Mouse (Mus musculus) CH12.LX (cell line): Measurements from ENCODE around the gene Gm5771.

ENCODE experiments used
- CTCF ChIP-seq, 2 experiments: IDR thresholded peaks in 1 of 2; conservative IDR thresholded peaks in 1 of 2; 2 replicates each; pipeline ENCODE4 v1.5.1; 2011 to 2012; ENCODE audit warnings: low read depth in 2 of 2, low read length in 2 of 2, improper control_type of control experiment in 1 of 2, inconsistent platforms in 1 of 2, mild to moderate bottlenecking in 1 of 2, moderate library complexity in 1 of 2
- E2F4 ChIP-seq: IDR thresholded peaks from 2 replicates; pipeline ENCODE4 v1.6.1; 2011; ENCODE audit warnings: low read depth, low read length, improper control_type of control experiment; ENCODE audit not compliant: insufficient replicate concordance
- EP300 ChIP-seq: IDR thresholded peaks from 2 replicates; pipeline ENCODE4 v1.6.1; 2011; ENCODE audit warnings: low read length, improper control_type of control experiment
- ETS1 ChIP-seq: conservative IDR thresholded peaks from 2 replicates; pipeline ENCODE4 v1.6.1; 2012; ENCODE audit warnings: low read depth, mild to moderate bottlenecking, inconsistent platforms, low read length, improper control_type of control experiment, moderate library complexity
- HCFC1 ChIP-seq: IDR thresholded peaks from 2 replicates; pipeline ENCODE4 v1.6.1; 2012; ENCODE audit warnings: low read depth, mild to moderate bottlenecking, inconsistent platforms, low read length, improper control_type of control experiment
- MXI1 ChIP-seq: IDR thresholded peaks from 2 replicates; pipeline ENCODE4 v1.6.1; 2011; ENCODE audit warnings: mild to moderate bottlenecking, low read depth, low read length, improper control_type of control experiment
- MYC ChIP-seq: IDR thresholded peaks from 2 replicates; pipeline ENCODE4 v1.6.1; 2011; ENCODE audit warnings: low read depth, mild to moderate bottlenecking, improper control_type of control experiment, low read length
- POLR2A ChIP-seq: IDR thresholded peaks from 2 replicates; pipeline ENCODE4 v1.6.1; 2011; ENCODE audit warnings: low read depth, mild to moderate bottlenecking, improper control_type of control experiment, low read length
- POLR2AphosphoS2 ChIP-seq: IDR thresholded peaks from 2 replicates; pipeline ENCODE4 v1.6.1; 2011; ENCODE audit warnings: low read depth, low read length, improper control_type of control experiment
- RCOR1 ChIP-seq: conservative IDR thresholded peaks from 2 replicates; pipeline ENCODE4 v1.6.1; 2012; ENCODE audit warnings: low read depth, mild to moderate bottlenecking, inconsistent platforms, low read length, improper control_type of control experiment
- SMC3 ChIP-seq: IDR thresholded peaks from 2 replicates; pipeline ENCODE4 v1.6.1; 2011; ENCODE audit warnings: low read depth, low read length, improper control_type of control experiment
- ZKSCAN1 ChIP-seq: IDR thresholded peaks from 2 replicates; pipeline ENCODE4 v1.6.1; 2012; ENCODE audit warnings: low read depth, inconsistent platforms, low read length, improper control_type of control experiment, borderline replicate concordance
- ZMIZ1 ChIP-seq: IDR thresholded peaks from 2 replicates; pipeline ENCODE4 v1.6.1; 2012; ENCODE audit warnings: low read depth, mild to moderate bottlenecking, inconsistent platforms, low read length, improper control_type of control experiment

DNA sequence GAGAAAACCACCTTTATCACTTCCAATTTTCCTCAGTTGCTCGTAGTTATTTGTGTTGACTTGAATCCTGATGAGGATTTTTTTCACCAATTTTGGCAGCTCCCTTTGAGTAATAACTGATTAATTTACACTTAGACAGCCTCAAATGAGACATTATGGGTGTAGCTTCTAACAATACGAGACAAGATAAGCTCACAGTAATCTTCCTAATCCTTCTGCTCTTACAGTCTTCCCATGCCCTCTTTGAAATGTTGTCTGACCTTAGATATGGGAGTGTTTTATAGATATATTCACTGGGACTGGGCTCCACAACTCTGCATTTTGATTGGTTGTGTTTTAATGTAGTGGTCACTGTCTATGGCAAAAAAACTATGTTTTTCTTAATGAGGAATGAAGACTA lies 5.4 kb upstream of the Gm5771 start:
- TF ChIP-seq CTCF (conservative IDR thresholded peaks at IDR 0.05 in 1 of 2, IDR thresholded peaks at IDR 0.05 in 1 of 2; ENCODE audit: low read depth in 2 of 2, low read length in 2 of 2) = no peak
- no peak for TF ChIP-seq POLR2A
- TF ChIP-seq ETS1 = no peak
- TF ChIP-seq SMC3 = no peak
- TF ChIP-seq HCFC1 = no peak
- no peak for TF ChIP-seq E2F4
- TF ChIP-seq ZMIZ1 = no peak
- no peak for TF ChIP-seq POLR2AphosphoS2
- TF ChIP-seq MYC = no peak
- TF ChIP-seq RCOR1 = no peak
- TF ChIP-seq EP300 = no peak
- TF ChIP-seq MXI1 = no peak
- no peak for TF ChIP-seq ZKSCAN1
